In the genomic region with DNA sequence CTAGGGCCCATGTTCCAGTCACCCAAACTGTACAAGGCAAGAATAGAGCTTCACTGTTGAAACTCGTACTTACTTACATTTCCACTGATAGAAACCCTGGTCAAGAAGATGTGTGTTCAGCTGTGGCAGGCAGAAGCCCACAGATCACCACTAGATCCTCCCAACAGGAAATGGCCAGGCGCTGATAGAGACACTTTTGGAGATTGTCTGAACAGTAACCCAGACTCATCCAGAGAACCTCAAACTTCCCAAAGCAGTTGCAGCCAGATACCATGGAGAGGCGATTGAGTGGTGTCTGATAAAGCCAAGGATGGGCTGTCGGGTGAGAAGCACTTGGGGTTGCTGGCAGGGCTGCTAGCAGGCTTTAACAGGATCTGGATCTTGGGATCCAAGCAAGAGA, we compare ENCODE assay signal across 28 mouse cellular contexts. TPM values are rescaled to one million over a fixed set of nuclear protein-coding genes. Genes with fewer than 3 reads are reported as not detected.
DNase-seq lines count a peak whose midpoint lies in the region; ATAC-seq lines count a peak whose summit lies in the region.
"Had no signal": no experiment of that assay in that cellular context is flagged by ENCODE, and none has a peak within 500 bp of the region (broad histone marks: within the 10 kb centered on the region; RNA-seq: fewer than 3 reads in every experiment).

No protein-coding gene starts in this region.

- peaks cover 20% of the 10 kb centered on the region for H3K4me1 ChIP-seq in heart, embryonic 10.5 days
- H3K4me1 ChIP-seq in liver, embryonic 11.5 days (replicated peaks; ENCODE audit: control insufficient read depth, insufficient read depth, low read length): peaks cover 16% of the 10 kb centered on the region
- no peaks in the 10 kb centered on the region for H3K4me1 ChIP-seq in liver, embryonic 16.5 days (ENCODE audit: control insufficient read depth, low read depth, low read length)
- H3K4me1 ChIP-seq: intestine, embryonic 15.5 days; lung, embryonic 15.5 days had no signal

- no peaks in the 10 kb centered on the region for H3K9me3 ChIP-seq in heart, embryonic 10.5 days
- no peaks in the 10 kb centered on the region for H3K9me3 ChIP-seq in liver, embryonic 11.5 days (ENCODE audit: control insufficient read depth, low read length)
- H3K9me3 ChIP-seq in liver, embryonic 16.5 days (replicated peaks; ENCODE audit: control insufficient read depth, low read length): no peaks in the 10 kb centered on the region
- H3K9me3 ChIP-seq: heart, embryonic 15.5 days; hindbrain, embryonic 12.5 days; intestine, embryonic 15.5 days; lung, embryonic 15.5 days; midbrain, embryonic 13.5 days had no signal

- no peak overlapping the region for H3K4me3 ChIP-seq in heart, embryonic 10.5 days
- H3K4me3 ChIP-seq in liver, embryonic 11.5 days (ENCODE audit: low read depth, low read length): no peak overlapping the region
- no peak overlapping the region for H3K4me3 ChIP-seq in liver, embryonic 16.5 days (ENCODE audit: low read depth, low read length)
- H3K4me3 ChIP-seq: erythroblast, embryonic 14.5 days; heart, embryonic 15.5 days; hindbrain, embryonic 12.5 days; intestine, embryonic 15.5 days; layer of hippocampus, adult 2 months; lung, embryonic 15.5 days; midbrain, embryonic 13.5 days had no signal

- DNase-seq in heart, embryonic 10.5 days (ENCODE audit: low spot score): no peak
- no peak for DNase-seq in heart, adult 11 months
- no peak for DNase-seq in liver, embryonic 11.5 days (ENCODE audit: low spot score)
- no peak for DNase-seq in embryo, embryonic 11 days
- no peak for DNase-seq in urinary bladder, postnatal 25 days (ENCODE audit: low spot score)
- DNase-seq in gastrocnemius, postnatal 4 days (ENCODE audit: low spot score in 2 of 2): no peak
- DNase-seq: adrenal gland, postnatal 25 days; cerebellum, adult 11-12 months; cerebellum, adult 9-11 months; gastrocnemius, postnatal 14 days; heart, adult 18-20 months; heart, postnatal 36 days; kidney, adult 2 months; kidney, postnatal 36 days; left cerebral cortex, postnatal 4 days had no signal

- peak; percentile 65 for ATAC-seq in liver, embryonic 11.5 days (replicated peaks; ENCODE audit: low FRiP score)
- peak; percentile 22; the same call in 1 of the 2 replicates for ATAC-seq in liver, embryonic 16.5 days (ENCODE audit: low read depth)
- ATAC-seq: hindbrain, postnatal 0 days; intestine, embryonic 15.5 days; midbrain, embryonic 13.5 days had no signal

- 0 out of 2 replicates have a peak overlapping the region, but pooled peaks have one; percentile 6 for H3K27ac ChIP-seq in heart, embryonic 10.5 days
- peak overlapping the region; percentile 68 for H3K27ac ChIP-seq in liver, embryonic 11.5 days (ENCODE audit: low read depth, low read length)
- H3K27ac ChIP-seq in liver, embryonic 16.5 days (ENCODE audit: low read length): no peak overlapping the region
- H3K27ac ChIP-seq: heart, embryonic 15.5 days; hindbrain, embryonic 12.5 days; hindbrain, postnatal 0 days; intestine, embryonic 15.5 days; layer of hippocampus, adult 2 months; lung, embryonic 15.5 days; midbrain, embryonic 13.5 days had no signal

- WGBS in heart, embryonic 10.5 days: 24% methylated on average over 4 of the region's 4 CpGs
- 24% methylated on average over 4 of the region's 4 CpGs for WGBS in liver, embryonic 11.5 days
- 13% methylated on average over 4 of the region's 4 CpGs for WGBS in liver, embryonic 16.5 days (ENCODE audit: insufficient replicate concordance)

- peaks cover 32% of the 10 kb centered on the region for H3K36me3 ChIP-seq in heart, embryonic 10.5 days
- H3K36me3 ChIP-seq in liver, embryonic 11.5 days (ENCODE audit: control insufficient read depth, insufficient read depth, low read length): peaks cover 21% of the 10 kb centered on the region
- peaks cover 44% of the 10 kb centered on the region for H3K36me3 ChIP-seq in liver, embryonic 16.5 days (ENCODE audit: control insufficient read depth, insufficient read depth)

- no peaks in the 10 kb centered on the region for H3K27me3 ChIP-seq in heart, embryonic 10.5 days (ENCODE audit: insufficient read depth, poor library complexity, severe bottlenecking)
- H3K27me3 ChIP-seq in liver, embryonic 11.5 days (replicated peaks; ENCODE audit: control insufficient read depth, insufficient read depth, low read length): no peaks in the 10 kb centered on the region
- no peaks in the 10 kb centered on the region for H3K27me3 ChIP-seq in liver, embryonic 16.5 days (ENCODE audit: control insufficient read depth, insufficient read depth, low read depth, low read length)
- H3K27me3 ChIP-seq: heart, embryonic 15.5 days; hindbrain, embryonic 12.5 days; intestine, embryonic 15.5 days; lung, embryonic 15.5 days; midbrain, embryonic 13.5 days had no signal

- H3K9ac ChIP-seq in liver, embryonic 11.5 days (ENCODE audit: low read depth, low read length): no peak overlapping the region
- H3K9ac ChIP-seq in liver, embryonic 16.5 days (ENCODE audit: low read depth, low read length): no peak overlapping the region
- H3K9ac ChIP-seq: heart, embryonic 15.5 days; hindbrain, embryonic 12.5 days; intestine, embryonic 15.5 days; lung, embryonic 15.5 days; midbrain, embryonic 13.5 days had no signal

- no peak overlapping the region for H3K4me2 ChIP-seq in liver, embryonic 11.5 days
- no peak overlapping the region for H3K4me2 ChIP-seq in liver, embryonic 16.5 days (ENCODE audit: low read depth, low read length)
- H3K4me2 ChIP-seq: heart, embryonic 15.5 days; hindbrain, embryonic 12.5 days; intestine, embryonic 15.5 days; lung, embryonic 15.5 days; midbrain, embryonic 13.5 days had no signal

RNA-seq across cellular contexts. Expression of a gene that starts 20.4 kb away (rescaled TPM):
- 100 and 105 TPM in 2 replicates for polyA plus RNA-seq in heart, embryonic 10.5 days (2016; fragmentation: Nextera tagmentation; extraction: Ambion mirVana)
- polyA plus RNA-seq in liver, embryonic 11.5 days (2014; fragmentation: Nextera tagmentation; extraction: Ambion mirVana): 93.0 and 102 TPM in 2 replicates
- polyA plus RNA-seq in liver, embryonic 16.5 days (2015; fragmentation: Nextera tagmentation; extraction: Ambion mirVana): 156 and 159 TPM in 2 replicates
- 10 to 100 TPM; 40.8 to 42.0 TPM for total RNA-seq in gastrocnemius, postnatal 4 days (2021)

RNA-seq across cellular contexts. Expression of a gene that starts 27.4 kb away (rescaled TPM):
- 0.06 TPM in 1 of 2 replicates, not detected in the other for polyA plus RNA-seq in heart, embryonic 10.5 days (2016; fragmentation: Nextera tagmentation; extraction: Ambion mirVana)
- polyA plus RNA-seq in liver, embryonic 11.5 days (2014; fragmentation: Nextera tagmentation; extraction: Ambion mirVana): 0.07 TPM in 1 of 2 replicates, not detected in the other
- 0.06 and 0.14 TPM in 2 replicates for polyA plus RNA-seq in liver, embryonic 16.5 days (2015; fragmentation: Nextera tagmentation; extraction: Ambion mirVana)
- not detected for total RNA-seq in gastrocnemius, postnatal 4 days (2021)
- total RNA-seq: adrenal gland, adult 18-20 months; adrenal gland, postnatal 25 days; gastrocnemius, postnatal 14 days; heart, adult 18-20 months; hindbrain, postnatal 0 days; megakaryocyte, adult 5-6 weeks had no signal
- polyA plus RNA-seq: embryonic facial prominence, embryonic 14.5 days; erythroblast, embryonic 14.5 days; heart, embryonic 15.5 days; hindbrain, embryonic 12.5 days; kidney, adult 2 months; kidney, embryonic 16.5 days; lung, embryonic 15.5 days had no signal
